Mouse (Mus musculus) splenic B cell, adult 2 months (primary cell): Measurements from ENCODE around the gene Rtl8c.
A peak's percentile ranks its signal among the peaks of the same experiment; 100 is the strongest.
"Not testable (repeated sequence)": the region's sequence is repeated elsewhere in the genome, so short reads cannot be mapped to it uniquely, and the experiment has no call there.

Experiments
- DNase-seq: peaks from one replicate; pipeline ENCODE4 v3.0.0-alpha.2; 2011; ENCODE audit warnings: low read depth, low spot score
- H3K27me3 ChIP-seq: 2 replicates; pipeline ENCODE4 v1.6.1; 2012; ENCODE audit warnings: mild to moderate bottlenecking, low read length, moderate library complexity, mixed read lengths; ENCODE audit not compliant: control insufficient read depth, poor library complexity, insufficient read depth, severe bottlenecking
- H3K36me3 ChIP-seq: 2 replicates; pipeline ENCODE4 v1.6.1; 2012; ENCODE audit warnings: mild to moderate bottlenecking, low read length, moderate library complexity, mixed read lengths; ENCODE audit not compliant: control insufficient read depth, poor library complexity, insufficient read depth, severe bottlenecking

Gene Rtl8c

DNA sequence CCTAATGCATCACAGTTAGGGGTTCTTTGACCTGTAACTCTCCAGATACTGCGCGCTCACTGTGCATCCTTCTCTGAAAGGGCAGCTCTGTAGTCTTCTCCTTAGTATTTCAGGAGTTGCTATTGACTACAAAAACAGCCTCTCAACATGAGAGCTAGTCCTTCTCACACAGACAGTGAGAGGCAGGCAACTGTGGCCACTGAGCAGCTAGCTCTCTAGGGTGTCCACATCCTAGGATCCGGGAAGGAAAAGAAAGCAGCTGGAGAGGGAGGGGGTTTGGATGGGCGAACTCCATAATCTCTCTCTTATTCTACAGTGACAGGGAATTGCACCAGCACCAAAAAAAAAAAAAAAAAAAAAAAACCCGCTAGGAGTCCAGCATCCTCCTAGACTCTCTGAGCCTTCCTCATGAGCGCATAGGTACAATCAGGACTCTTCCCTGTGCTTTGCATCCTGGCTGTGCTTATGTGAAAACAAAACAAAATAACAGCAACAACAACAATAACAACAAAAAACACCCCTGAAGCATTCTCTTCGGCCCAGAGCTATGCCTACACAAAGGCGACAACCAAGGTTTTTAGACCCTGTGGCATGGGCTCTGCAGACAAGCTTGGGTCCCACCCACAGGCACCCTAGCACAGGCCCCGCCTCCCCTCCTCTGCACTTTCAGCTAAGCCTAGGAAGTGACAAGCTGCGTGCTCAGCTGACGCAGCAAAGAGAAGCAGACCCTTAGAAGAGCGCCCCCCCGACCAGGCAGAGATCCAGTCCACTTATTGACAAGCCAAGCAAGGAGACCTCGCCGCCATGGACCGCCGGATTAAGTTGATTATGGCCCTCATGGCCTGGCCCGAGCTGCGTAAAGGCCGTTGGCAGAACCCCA, at the start of gene Rtl8c:
Gene Rtl8c, plus strand, starts transcription at position 791 of the 880 bp plus-strand sequence.
- Histone ChIP-seq H3K36me3 (no peaks in the 10 kb centered on the region), H3K27me3 (no peaks in the 10 kb centered on the region)
- DNase-seq: peak; percentile 8

DNA sequence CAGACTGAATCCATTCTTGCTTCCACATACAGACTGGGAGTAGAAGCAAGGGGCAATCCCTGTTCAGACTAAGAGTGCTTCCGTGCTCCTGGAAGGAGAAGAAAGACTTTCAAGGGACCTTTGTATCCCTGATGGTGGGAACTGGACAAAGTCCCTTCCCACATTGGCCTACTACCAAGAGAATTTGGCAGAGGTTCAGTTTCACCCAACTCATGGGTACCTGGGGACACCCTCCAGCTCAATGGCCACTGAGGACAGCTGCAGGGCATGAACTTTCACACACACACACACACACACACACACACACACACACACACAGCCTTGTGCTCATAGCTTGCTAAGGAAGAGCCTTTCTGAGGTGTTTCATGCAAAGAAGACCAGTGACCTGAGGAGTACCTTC, 28.5 kb upstream of the Rtl8c start:
- H3K36me3 ChIP-seq: no peaks in the 10 kb centered on the region
- DNase-seq: no peak
- H3K27me3 ChIP-seq: no peaks in the 10 kb centered on the region

DNA sequence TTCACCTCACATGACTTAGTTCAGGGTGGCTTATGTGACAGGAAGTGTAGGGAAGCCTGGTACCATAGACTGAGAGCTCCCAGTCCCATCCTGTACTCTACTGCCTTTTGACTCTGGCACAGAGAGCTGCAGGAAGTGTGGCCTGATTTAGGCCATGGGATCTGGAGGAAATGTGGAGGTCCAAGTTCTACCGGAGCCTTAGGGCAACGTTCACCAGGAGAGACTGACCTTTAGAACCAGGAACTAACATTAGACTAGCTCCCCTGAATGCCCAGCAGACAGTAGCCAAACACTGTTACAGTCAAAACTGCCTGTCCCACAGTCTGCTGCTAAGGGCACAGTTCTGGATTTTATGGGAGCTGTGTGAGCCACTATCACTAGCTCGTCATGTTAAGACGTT, 26.4 kb upstream of the Rtl8c start:
- DNase-seq, H3K36me3 ChIP-seq, H3K27me3 ChIP-seq: not testable (repeated sequence)

DNA sequence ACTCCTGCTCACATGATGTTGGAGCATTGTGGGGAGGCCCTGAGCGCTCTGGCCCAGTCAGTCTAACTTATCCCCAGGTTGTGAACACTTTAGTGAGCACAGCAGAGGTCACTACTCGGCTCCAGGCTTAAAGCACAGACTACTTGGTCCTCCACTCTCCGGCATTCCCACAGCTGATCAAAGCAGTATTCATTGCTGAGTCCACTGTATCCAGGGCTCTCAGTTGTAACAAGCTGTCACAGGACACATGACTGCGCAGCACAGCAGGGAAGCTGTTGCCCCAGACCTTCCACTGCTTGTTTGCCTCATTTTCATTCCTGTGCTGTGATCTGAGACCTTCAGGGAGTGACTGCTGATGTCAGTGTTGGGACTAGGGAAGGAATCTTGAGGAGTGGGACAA, 24.4 kb upstream of the Rtl8c start:
- H3K36me3 ChIP-seq, DNase-seq: not testable (repeated sequence)

DNA sequence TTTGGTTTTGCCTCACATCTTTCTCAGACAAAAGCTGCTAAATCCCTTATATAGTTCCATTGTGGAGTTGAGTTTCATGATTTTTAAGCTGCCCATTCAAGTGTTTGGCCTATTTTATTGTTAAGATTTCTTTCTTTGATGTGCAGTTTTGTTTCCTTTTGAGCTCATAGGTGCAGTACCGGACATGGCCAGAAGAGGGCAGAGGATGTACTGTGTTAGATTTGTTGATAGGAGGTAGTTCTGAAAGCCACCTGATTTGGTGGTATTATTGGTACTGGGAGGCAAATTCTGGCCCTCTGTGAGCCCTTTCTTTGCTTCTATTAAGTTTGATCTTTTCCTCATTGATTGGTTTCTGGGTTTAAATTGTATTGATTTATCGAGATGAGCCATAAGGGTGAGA, 7.8 kb upstream of the Rtl8c start:
- DNase-seq, H3K36me3 ChIP-seq, H3K27me3 ChIP-seq: not testable (repeated sequence)

More for the DNA sequence above, 24.4 kb upstream of the Rtl8c start:
- H3K27me3 ChIP-seq: not testable (repeated sequence)

DNA sequence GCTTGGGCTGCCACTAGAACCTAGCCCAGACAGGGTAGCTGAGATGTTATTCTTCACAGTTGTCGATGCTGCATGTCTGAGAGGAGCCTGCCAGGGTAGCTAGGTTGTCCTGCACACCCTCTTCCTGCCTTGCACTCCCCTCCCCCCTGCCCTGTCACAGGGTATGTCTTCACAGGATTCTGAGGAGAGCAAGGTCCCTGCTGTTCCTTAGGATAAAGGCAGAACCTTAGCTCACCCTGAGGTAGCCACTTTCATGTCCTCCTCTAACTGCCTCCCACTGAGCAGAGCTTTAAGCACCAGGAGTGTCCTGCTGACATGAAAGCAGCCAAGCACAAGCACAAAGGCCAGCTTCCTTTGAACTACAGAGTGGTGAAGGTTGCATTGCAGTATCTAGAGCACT, 1.7 kb upstream of the Rtl8c start:
- not testable (repeated sequence) for DNase-seq, H3K36me3 ChIP-seq, H3K27me3 ChIP-seq

DNA sequence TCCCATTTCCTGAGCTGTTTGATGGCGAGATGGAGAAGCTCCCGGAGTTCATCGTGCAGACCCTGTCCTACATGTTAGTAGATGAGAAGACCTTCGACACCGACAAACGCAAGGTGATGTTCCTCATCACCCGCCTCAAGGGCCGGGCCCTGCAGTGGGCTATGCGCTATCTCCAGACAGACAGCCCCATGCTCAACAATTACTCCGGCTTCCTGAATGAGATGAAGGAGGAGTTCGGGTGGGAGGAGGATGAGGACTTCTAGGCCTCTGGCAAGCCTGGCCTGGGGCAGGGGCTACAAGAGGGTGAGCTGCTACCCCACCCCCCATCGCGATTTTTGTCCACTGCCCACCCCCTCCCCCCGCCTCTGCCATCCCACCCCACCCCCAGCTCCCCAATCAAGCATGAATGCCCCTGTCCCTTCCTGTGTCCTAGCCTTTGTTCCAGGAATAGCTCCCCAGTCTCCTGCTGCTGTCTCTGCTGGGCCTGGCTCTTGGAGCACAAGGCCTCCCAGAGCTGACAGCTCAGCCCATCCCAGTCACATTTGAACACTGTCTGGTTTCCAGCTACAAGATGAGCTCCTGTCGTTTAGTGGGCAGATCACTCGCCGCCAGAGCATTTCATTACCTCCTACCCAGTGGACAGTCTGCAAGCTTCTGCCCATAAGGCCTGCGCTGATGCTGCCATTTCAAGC, 436 bp downstream of the Rtl8c start:
- Histone ChIP-seq H3K27me3 (no peaks in the 10 kb centered on the region), H3K36me3 (no peaks in the 10 kb centered on the region)
- no peak for DNase-seq

DNA sequence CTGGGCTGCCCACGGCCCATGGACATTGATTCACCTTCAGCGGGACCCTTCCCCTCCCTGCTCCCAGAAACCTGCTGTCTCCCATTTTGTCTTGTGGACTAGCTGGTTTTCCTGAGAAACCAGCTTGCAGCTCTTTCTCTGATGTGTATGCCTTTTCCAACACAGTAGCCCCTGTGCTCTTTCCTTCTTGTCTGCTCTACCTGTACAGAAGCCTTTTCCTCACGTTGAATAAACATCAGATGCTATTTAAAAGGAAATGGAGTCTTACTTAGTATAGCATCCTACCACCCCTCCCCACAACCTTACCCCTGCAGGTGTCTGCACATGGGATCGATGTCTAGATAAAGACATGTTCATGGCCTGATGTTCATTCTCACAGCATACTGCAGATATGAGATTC, 1.0 kb downstream of the Rtl8c start, which contains the start of gene Gm14597:
Gene Gm14597, minus strand, starts transcription at position 101 of the 400 bp plus-strand sequence.
- H3K36me3 ChIP-seq, H3K27me3 ChIP-seq, DNase-seq: not testable (repeated sequence)

DNA sequence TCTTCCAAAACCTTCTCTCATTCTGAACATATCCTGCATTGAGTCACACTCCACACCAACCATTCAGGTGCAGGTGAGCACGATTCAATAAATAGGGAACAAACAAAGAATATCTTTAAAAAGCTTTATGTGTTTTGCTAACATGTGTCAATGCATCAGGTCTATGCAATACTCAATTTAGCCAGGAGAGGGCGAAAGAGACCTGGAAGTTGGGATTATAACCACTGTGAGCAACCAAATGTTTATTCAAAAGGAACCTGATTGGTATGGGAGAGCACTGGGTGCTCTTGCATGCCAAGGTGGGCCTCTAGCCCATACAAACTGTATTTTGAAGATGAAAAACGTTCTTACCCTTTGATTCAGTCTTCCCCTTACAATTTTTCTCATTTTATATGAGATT, 2.7 kb downstream of the Rtl8c start:
- H3K36me3 ChIP-seq: no peaks in the 10 kb centered on the region
- peak; percentile 69 for DNase-seq
- H3K27me3 ChIP-seq: no peaks in the 10 kb centered on the region

DNA sequence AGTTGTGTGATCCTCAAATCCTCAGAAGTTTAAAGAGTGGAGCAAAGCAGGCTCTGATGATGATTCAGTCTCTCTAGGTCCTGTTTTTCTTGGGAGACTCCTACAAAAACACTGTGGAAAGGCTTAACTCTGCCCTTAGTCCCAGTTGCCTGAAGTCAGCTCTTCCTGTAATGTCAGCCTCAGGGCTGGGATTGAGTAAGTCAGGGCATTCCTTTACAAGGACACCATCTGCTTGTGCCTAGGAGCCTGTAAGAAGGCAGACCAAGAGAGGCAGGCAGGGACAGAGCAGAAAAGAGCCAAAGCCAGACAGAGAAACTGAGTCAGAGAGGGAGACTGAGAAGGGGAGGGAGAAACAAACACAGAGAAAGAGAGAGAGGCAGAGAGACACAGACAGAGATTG, 3.6 kb downstream of the Rtl8c start:
- H3K36me3 ChIP-seq, DNase-seq, H3K27me3 ChIP-seq: not testable (repeated sequence)

DNA sequence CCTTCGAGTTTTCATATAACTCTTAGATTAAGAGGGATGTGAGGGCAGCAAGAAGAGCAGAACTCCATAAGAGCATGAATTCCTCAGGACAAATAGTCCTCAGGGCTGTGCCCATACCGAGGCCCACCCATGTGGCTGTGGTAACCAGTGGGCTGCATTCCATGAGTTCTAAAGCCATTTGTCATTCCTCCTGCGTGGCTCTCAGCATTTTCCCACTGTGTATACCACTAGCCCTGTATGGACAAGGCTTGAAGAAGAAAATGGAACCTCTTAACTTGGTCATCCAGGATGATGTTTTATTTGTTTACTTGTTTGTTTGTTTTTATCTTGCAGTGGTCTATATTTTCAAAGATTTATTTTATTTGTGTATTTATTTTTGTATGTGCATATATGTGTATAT, 30.3 kb downstream of the Rtl8c start:
- not testable (repeated sequence) for DNase-seq, H3K27me3 ChIP-seq, H3K36me3 ChIP-seq

DNA sequence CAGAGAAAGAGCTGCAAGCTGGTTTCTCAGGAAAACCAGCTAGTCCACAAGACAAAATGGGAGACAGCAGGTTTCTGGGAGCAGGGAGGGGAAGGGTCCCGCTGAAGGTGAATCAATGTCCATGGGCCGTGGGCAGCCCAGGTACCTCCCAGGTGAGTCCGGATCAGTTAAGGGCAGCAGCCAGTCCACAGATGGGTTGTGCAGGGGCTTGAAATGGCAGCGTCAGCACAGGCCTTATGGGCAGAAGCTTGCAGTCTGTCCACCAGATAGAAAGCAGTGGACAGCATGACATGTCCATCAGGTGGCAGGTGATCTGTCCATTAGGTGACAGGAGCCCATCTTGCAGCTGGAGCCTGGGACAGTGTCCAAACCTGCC, 34.8 kb downstream of the Rtl8c start:
- DNase-seq: not testable (repeated sequence)

DNA sequence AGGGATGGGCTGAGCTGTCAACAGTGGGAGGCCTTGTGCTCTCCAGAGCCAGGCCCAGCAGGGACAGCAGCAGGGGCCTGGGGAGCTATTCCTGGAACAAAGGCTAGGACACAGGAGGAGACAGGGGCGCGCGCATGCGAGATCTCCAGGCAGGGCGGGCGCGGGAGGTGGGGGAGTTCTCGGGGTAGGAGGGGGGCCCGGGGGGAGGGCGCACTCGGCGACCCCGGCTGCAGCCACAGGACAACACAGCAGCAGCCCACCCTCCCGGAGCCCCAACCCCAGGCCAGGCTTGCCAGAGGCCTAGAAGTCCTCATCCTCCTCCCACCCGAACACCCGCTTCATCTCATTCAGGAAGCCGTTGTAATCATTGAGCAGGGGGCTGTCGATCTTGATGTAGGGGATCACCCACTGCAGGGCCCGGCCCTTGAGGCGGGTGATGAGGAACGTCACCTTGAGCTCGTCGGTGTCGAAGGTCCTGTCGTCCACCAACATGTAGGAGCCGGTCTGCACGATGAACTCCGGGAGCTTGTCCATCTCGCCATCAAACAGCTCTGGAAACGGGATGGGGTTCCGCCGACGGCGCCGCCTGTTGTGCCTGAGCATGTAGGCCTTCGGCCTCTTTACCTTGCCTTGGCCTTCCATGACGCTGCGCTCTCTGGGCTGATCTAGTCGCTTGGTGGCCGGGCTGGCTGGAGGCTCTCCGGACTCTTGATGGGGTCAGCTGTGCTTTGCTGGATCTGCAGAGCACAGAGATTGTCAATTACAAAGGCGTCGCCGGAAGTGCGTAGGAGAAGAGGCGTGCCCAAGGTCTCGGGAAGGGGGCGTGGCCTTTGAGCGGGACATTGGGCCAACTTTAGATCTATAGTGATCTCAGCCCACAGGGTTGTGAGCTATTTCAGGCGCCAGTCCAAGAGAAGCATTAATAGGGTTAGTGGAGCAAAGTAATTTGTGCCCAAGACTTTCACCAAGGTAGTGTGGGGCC, 35.4 kb downstream of the Rtl8c start, which contains the start of gene Rtl8a:
Gene Rtl8a, minus strand, starts transcription at position 703 of the 982 bp plus-strand sequence.
- peak; percentile 73 for DNase-seq
- H3K27me3 ChIP-seq, H3K36me3 ChIP-seq: not testable (repeated sequence)

More for the DNA sequence above, 34.8 kb downstream of the Rtl8c start:
- not testable (repeated sequence) for H3K36me3 ChIP-seq, H3K27me3 ChIP-seq

DNA sequence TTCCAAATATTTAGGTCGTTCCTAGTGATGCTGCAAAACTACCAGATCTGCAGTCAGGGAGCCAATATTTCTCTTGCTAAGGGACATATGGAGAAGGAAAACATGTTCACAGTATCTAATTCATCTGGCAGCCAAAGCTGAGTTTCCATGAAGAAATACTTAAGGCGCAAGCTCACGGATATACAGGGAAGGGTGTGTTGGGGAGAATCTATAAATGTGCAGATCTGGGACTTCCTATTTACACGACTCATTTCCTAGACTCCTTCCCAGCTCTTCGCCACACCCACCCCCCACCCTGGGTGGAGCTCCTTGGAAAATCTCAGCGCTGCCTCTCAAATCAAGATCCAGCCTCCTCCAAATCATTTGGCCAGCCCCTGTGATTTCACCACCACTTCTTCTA, 38.1 kb downstream of the Rtl8c start:
- H3K27me3 ChIP-seq: no peaks in the 10 kb centered on the region
- H3K36me3 ChIP-seq: no peaks in the 10 kb centered on the region
- DNase-seq: no peak
